Mouse (Mus musculus) stomach, postnatal 0 days (tissue): ENCODE data around the gene AC153137.1.

Source experiments
- CTCF ChIP-seq: IDR thresholded peaks from 2 replicates; pipeline ENCODE4 v1.5.1; 2016; ENCODE audit warnings: antibody characterized with exemption, low read depth, mild to moderate bottlenecking, moderate library complexity
- EP300 ChIP-seq: optimal IDR thresholded peaks from 2 replicates; pipeline ENCODE3; 2016; ENCODE audit warnings: antibody characterized with exemption

DNA sequence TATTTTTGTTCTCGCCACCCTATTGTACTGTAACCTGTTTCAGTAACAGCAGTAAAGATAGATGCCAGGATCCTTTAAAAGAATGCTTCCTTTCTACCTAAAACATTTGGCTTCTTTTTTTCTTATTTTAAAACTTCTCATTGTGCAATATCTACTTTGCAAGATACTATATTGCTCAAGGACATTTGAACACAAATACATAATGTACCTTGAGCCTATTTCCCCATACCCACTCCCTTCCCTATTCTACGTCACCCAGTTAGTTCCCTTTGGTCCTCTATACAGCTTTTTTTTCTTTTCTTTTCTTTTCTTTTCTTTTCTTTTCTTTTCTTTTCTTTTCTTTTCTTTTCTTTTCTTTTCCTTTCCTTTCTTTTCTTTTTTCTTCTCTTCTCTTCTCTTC, 47.6 kb downstream of the AC153137.1 start:
- TF ChIP-seq CTCF (no peak), EP300 (no peak)
